Mouse (Mus musculus) neural tube, embryonic 11.5 days (tissue): ENCODE data around the gene Acsbg2. TPM values are rescaled to one million over a fixed set of nuclear protein-coding genes. Genes with fewer than 3 reads are reported as not detected.
A peak's percentile ranks its signal among the peaks of the same experiment; 100 is the strongest.

Experiments used
- ATAC-seq: fragments of 200-750 bp; cut with Nextera tagmentation; 2 replicates; pipeline ENCODE4 v1.8.0; 2017; ENCODE audit warnings: moderate number of reproducible peaks, mild to moderate bottlenecking, moderate TSS enrichment, moderate library complexity; ENCODE audit not compliant: insufficient read depth, low FRiP score, low TSS enrichment
- DNase-seq: peaks from one replicate; pipeline ENCODE4 v3.0.0-alpha.2; 2015; ENCODE audit warnings: low spot score
- H3K27ac ChIP-seq: fragments of 300-500 bp; sonication (generic); 2 replicates; pipeline ENCODE4 v1.5.1; 2014; ENCODE audit warnings: low read depth, mild to moderate bottlenecking, low read length
- H3K27me3 ChIP-seq: fragments of 300-500 bp; sonication (generic); 2 replicates; pipeline ENCODE4 v1.6.1; 2014; ENCODE audit warnings: mild to moderate bottlenecking, low read length, mixed read lengths; ENCODE audit not compliant: control insufficient read depth, insufficient read depth
- H3K36me3 ChIP-seq: fragments of 300-500 bp; sonication (generic); 2 replicates; pipeline ENCODE4 v1.6.1; 2014; ENCODE audit warnings: mild to moderate bottlenecking, low read length, moderate library complexity, mixed read lengths; ENCODE audit not compliant: control insufficient read depth, insufficient read depth
- H3K4me1 ChIP-seq: fragments of 300-500 bp; sonication (generic); 2 replicates; pipeline ENCODE4 v1.6.1; 2014; ENCODE audit warnings: low read length, mixed read lengths; ENCODE audit not compliant: control insufficient read depth, insufficient read depth
- H3K4me2 ChIP-seq: fragments of 300-500 bp; sonication (generic); 2 replicates; pipeline ENCODE4 v1.6.1; 2014; ENCODE audit warnings: low read depth, mild to moderate bottlenecking, moderate library complexity
- H3K4me3 ChIP-seq: fragments of 300-500 bp; sonication (generic); 2 replicates; pipeline ENCODE4 v1.5.1; 2014; ENCODE audit warnings: low read depth, low read length
- H3K9ac ChIP-seq: fragments of 300-500 bp; sonication (generic); 2 replicates; pipeline ENCODE4 v1.6.1; 2014; ENCODE audit warnings: mild to moderate bottlenecking, low read length
- H3K9me3 ChIP-seq: fragments of 300-500 bp; sonication (generic); 2 replicates; pipeline ENCODE4 v1.6.1; 2016; ENCODE audit warnings: low read length; ENCODE audit not compliant: control insufficient read depth
- WGBS: fragments of 180-500 bp; shearing (Covaris S2); extraction: QIAGEN DNeasy Blood & Tissue Kit; methylation state at CpG from one replicate; pipeline ENCODE4 v1.1.7; 2014; 5-methylcytosine and 5-hydroxymethylcytosine counted together
- polyA plus RNA-seq: library from polyadenylated mRNA; unstranded; fragments of >200 nt; fragmentation: Nextera tagmentation; extraction: Ambion mirVana; gene quantifications from 2 replicates; pipeline ENCODE4 v1.2.1, GENCODE M21; 2014

Acsbg2 gene
- polyA plus RNA-seq, 1 experiment from 2014 or later: not detected

- Histone ChIP-seq H3K9ac (no peak overlapping the region), H3K27ac (no peak overlapping the region), H3K27me3 (peaks cover 12% of the 10 kb centered on the region), H3K4me3 (no peak overlapping the region), H3K4me1 (peaks cover 7% of the 10 kb centered on the region), H3K36me3 (no peaks in the 10 kb centered on the region), H3K4me2 (no peak overlapping the region), H3K9me3 (no peaks in the 10 kb centered on the region)
- 90% methylated on average over 2 of the region's 2 CpGs for WGBS
- ATAC-seq: no peak
- DNase-seq: no peak
Measured at GRCm38 (mm10) chr17:56826718-56827117, 47.5 kb downstream of the Acsbg2 start.

- ATAC-seq (no peak), DNase-seq (no peak)
- WGBS: 67% methylated on average over 2 of the region's 2 CpGs
- no peaks in the 10 kb centered on the region for H3K36me3 ChIP-seq
- H3K27me3 ChIP-seq: no peaks in the 10 kb centered on the region
- no peak overlapping the region for H3K4me3 ChIP-seq
- no peaks in the 10 kb centered on the region for H3K4me1 ChIP-seq
- no peak overlapping the region for H3K9ac ChIP-seq
- no peaks in the 10 kb centered on the region for H3K9me3 ChIP-seq
- no peak overlapping the region for H3K4me2 ChIP-seq
- no peak overlapping the region for H3K27ac ChIP-seq
Measured at GRCm38 (mm10) chr17:56823352-56823751, 50.9 kb downstream of the Acsbg2 start.

- no peak for DNase-seq
- H3K36me3 ChIP-seq: no peaks in the 10 kb centered on the region
- H3K4me1 ChIP-seq: no peaks in the 10 kb centered on the region
- no peak overlapping the region for H3K4me2 ChIP-seq
- ATAC-seq: no peak
- no peaks in the 10 kb centered on the region for H3K9me3 ChIP-seq
- WGBS: 73% methylated on average over 2 of the region's 2 CpGs
- no peak overlapping the region for H3K9ac ChIP-seq
- no peaks in the 10 kb centered on the region for H3K27me3 ChIP-seq
- no peak overlapping the region for H3K4me3 ChIP-seq
- H3K27ac ChIP-seq: no peak overlapping the region
Measured at GRCm38 (mm10) chr17:56822380-56822779, 51.9 kb downstream of the Acsbg2 start.

- no peak overlapping the region for H3K4me2 ChIP-seq
- ATAC-seq: no peak
- no peaks in the 10 kb centered on the region for H3K36me3 ChIP-seq
- no peaks in the 10 kb centered on the region for H3K9me3 ChIP-seq
- H3K9ac ChIP-seq: no peak overlapping the region
- no peak overlapping the region for H3K4me3 ChIP-seq
- no peak for DNase-seq
- no peaks in the 10 kb centered on the region for H3K27me3 ChIP-seq
- no peak overlapping the region for H3K27ac ChIP-seq
- 79% methylated on average over 8 of the region's 8 CpGs for WGBS
- peaks cover 6% of the 10 kb centered on the region; the same call in 1 of the 2 replicates for H3K4me1 ChIP-seq
Measured at GRCm38 (mm10) chr17:56819694-56820111, 54.5 kb downstream of the Acsbg2 start.

DNA sequence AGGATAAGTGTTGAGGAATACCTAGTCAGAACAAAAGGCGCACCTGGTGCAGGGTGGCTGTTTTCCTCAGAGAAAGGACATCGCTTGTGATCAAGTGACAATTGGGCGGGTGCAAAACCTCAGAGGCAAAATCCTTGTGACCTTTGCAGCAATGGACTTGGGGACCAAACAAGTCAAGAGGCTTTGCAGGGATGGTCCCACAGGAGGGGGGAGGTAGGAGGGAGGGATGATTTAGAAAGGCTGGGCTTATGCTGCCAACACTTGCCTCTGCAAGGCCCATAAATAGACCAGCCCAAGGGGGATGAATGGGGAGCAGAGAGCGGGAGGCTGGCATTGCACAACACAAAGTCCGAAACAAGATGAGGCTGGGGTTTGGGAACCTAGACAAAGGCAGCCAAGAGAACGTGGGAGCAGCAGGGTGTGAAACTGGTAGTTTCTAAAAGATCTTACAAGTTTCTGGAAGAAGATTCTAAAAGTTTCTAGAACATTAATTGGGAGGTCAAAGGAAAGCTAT, 55.2 kb downstream of the Acsbg2 start:
- WGBS: 73% methylated on average over 6 of the region's 6 CpGs
- no peak for DNase-seq

DNA sequence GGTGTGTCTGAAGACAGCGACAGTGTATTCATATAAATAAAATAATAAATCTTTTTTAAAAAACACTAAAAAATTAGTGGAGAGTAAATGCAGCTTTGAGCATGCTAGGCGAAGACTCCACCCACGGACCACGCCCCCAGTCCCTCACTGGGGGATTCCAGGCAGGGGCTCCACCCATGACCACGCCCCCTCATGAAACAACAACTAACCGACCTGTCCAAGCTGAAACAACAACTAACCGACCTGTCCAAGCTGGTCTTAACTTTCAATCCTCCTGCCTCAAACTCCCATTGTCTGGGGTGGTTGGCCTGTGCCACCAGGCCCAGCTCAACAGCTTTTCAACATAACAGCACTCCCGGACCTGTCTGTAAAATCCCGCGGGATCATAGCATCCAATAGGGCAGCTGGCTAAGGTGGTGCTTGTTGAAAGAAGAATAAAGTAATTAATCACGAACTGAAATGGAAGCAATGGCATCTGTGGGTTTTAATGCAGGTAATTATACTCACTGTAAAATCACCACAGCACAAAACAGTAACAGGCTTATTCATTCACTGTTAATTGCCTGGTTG, 56.1 kb downstream of the Acsbg2 start:
- no peak overlapping the region for H3K27ac ChIP-seq
- no peaks in the 10 kb centered on the region for H3K27me3 ChIP-seq

More for the DNA sequence above, 55.2 kb downstream of the Acsbg2 start:
- no peak overlapping the region for H3K27ac ChIP-seq
- ATAC-seq: no peak
- no peaks in the 10 kb centered on the region for H3K9me3 ChIP-seq
- H3K36me3 ChIP-seq: no peaks in the 10 kb centered on the region
- H3K27me3 ChIP-seq: no peaks in the 10 kb centered on the region
- no peak overlapping the region for H3K4me3 ChIP-seq
- H3K4me1 ChIP-seq: peaks cover 7% of the 10 kb centered on the region; the same call in 1 of the 2 replicates
- H3K4me2 ChIP-seq: no peak overlapping the region
- no peak overlapping the region for H3K9ac ChIP-seq

GRCm38 (mm10) chr17:56815057-56815345, 59.2 kb downstream of the Acsbg2 start:
- peaks cover 24% of the 10 kb centered on the region for H3K4me1 ChIP-seq
- H3K27ac ChIP-seq: no peak overlapping the region
- no peaks in the 10 kb centered on the region for H3K9me3 ChIP-seq
- WGBS: 54% methylated on average over 3 of the region's 3 CpGs
- H3K27me3 ChIP-seq: no peaks in the 10 kb centered on the region
- no peaks in the 10 kb centered on the region for H3K36me3 ChIP-seq
- H3K4me2 ChIP-seq: no peak overlapping the region
- ATAC-seq (no peak; the same call in 1 of the 2 replicates), DNase-seq (no peak)
- H3K4me3 ChIP-seq: no peak overlapping the region
- 0 out of 2 replicates have a peak overlapping the region, but pooled peaks have one; percentile 8 for H3K9ac ChIP-seq

More for the DNA sequence above, 56.1 kb downstream of the Acsbg2 start:
- Histone ChIP-seq H3K36me3 (no peaks in the 10 kb centered on the region), H3K9ac (no peak overlapping the region), H3K4me1 (peaks cover 15% of the 10 kb centered on the region), H3K4me2 (no peak overlapping the region), H3K9me3 (no peaks in the 10 kb centered on the region), H3K4me3 (no peak overlapping the region)
- WGBS: 29% methylated on average over 11 of the region's 11 CpGs
- DNase-seq: no peak
- ATAC-seq: no peak

- WGBS: 13% methylated on average over 24 of the region's 24 CpGs
- DNase-seq (peak; percentile 94), ATAC-seq (peak; percentile 73)
- H3K27ac ChIP-seq: no peak overlapping the region
- H3K27me3 ChIP-seq: no peaks in the 10 kb centered on the region
- no peak overlapping the region for H3K4me3 ChIP-seq
- no peaks in the 10 kb centered on the region for H3K9me3 ChIP-seq
- H3K36me3 ChIP-seq: no peaks in the 10 kb centered on the region
- no peak overlapping the region for H3K4me2 ChIP-seq
- H3K9ac ChIP-seq: no peak overlapping the region
- peaks cover 27% of the 10 kb centered on the region for H3K4me1 ChIP-seq
Measured at GRCm38 (mm10) chr17:56814316-56815056, 59.8 kb downstream of the Acsbg2 start.

GRCm38 (mm10) chr17:56810245-56810644, 64.0 kb downstream of the Acsbg2 start:
- Histone ChIP-seq H3K27me3 (no peaks in the 10 kb centered on the region), H3K27ac (no peak overlapping the region), H3K4me3 (no peak overlapping the region), H3K36me3 (no peaks in the 10 kb centered on the region), H3K9ac (no peak overlapping the region; the same call in 1 of the 2 replicates), H3K4me1 (peaks cover 26% of the 10 kb centered on the region), H3K4me2 (no peak overlapping the region; the same call in 1 of the 2 replicates), H3K9me3 (no peaks in the 10 kb centered on the region)
- ATAC-seq (peak; percentile 47; the same call in 1 of the 2 replicates), DNase-seq (peak; percentile 80)
- 11% methylated on average over 3 of the region's 3 CpGs for WGBS
